Mouse (Mus musculus) colon, adult 2 months (tissue): Measurements from ENCODE around the gene Atad1. TPM values are rescaled to one million over a fixed set of nuclear protein-coding genes. Genes with fewer than 3 reads are reported as not detected.

Experiments
- polyA plus RNA-seq: library from polyadenylated mRNA; depleted of rRNA; stranded (reverse); fragments of >200 nt; gene quantifications from 2 replicates; pipeline ENCODE4 v1.2.3, GENCODE M21; 2012; rRNA removed

The Atad1 gene
- polyA plus RNA-seq = 4.7 and 6.2 TPM in 2 replicates

DNA sequence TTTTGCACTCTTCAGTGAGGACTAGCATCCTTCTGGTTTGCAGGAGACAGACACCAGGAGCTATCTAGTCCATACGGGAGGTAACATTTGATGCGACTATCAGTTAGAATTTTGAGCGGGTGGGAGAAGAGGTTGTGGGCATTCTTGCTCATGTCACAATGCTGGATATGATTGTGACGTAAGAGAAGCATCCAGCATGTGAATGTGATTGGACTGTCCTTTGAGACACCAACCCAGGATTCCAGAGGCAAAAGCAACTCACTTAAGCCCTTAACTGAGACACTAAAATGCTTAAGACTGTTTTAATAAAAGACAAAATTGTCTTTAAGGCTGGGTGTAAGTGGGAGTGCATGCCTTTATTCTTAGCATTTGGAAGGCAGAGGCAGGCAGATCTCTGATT, at the start of gene Atad1:
Atad1 (minus strand) TSS at position 101 of the 400 bp plus-strand sequence.

DNA sequence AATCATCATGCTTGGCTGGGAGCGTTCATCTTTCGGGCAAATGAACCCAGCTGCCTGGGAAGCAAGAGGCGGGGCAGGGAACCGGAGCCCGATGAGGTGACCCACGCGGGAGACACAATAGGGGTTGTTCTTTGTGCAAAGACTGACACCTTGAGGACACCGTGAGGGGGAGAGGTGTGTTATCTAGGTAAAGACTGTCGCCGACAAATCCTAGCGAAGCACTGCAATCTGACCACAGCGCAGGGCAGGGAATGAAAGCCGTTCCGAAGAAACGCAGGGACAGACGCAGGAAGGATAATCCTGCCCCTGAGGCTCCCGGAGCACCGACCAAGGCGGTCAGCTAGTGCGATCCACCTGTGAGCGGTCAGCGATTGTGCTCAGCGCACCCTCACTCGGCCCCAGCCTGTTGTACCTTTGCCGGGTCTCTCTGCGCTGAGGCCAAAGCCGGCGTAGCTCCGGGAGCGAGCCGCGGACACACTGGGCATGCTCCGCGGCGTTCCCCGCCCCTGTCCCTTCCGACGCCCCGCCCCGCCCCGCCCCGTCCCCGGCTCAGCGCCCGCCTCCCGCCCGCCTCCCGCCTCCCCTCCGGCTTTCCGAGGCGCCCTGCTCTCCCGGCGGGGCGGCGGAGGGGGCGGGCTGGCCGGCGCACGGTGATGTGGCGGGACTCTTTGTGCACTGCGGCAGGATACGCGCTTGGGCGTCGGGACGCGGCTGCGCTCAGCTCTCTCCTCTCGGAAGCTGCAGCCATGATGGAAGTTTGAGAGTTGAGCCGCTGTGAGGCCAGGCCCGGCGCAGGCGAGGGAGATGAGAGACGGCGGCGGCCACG, 17.5 kb upstream of the Atad1 start, which contains the start of gene Pten:
Pten (plus strand) TSS at position 598 of the 826 bp plus-strand sequence.

Other genes starting within 250 kb of the Atad1 start
- 43.9 and 44.9 TPM in 2 replicates for gene Papss2, start 144.0 kb downstream of the Atad1 start, polyA plus RNA-seq
- gene Pten, start 17.7 kb upstream of the Atad1 start, polyA plus RNA-seq = 23.4 and 26.8 TPM in 2 replicates